In genomic region chr1:52279331-52279730, GRCm38 (mm10) we compare ENCODE assay signal across 19 mouse cellular contexts. TPM values are rescaled to one million over a fixed set of nuclear protein-coding genes. Genes with fewer than 3 reads are reported as not detected.
A peak's percentile ranks its signal among the peaks of the same experiment; 100 is the strongest.
DNase-seq lines count a peak whose midpoint lies in the region; ATAC-seq lines count a peak whose summit lies in the region.
"Had no signal": no experiment of that assay in that cellular context is flagged by ENCODE, and none has a peak within 500 bp of the region (broad histone marks: within the 10 kb centered on the region; RNA-seq: fewer than 3 reads in every experiment).

No protein-coding gene starts in this region.

- H3K27me3 ChIP-seq in kidney, embryonic 15.5 days = no peaks in the 10 kb centered on the region
- H3K27me3 ChIP-seq in kidney, embryonic 14.5 days (ENCODE audit: control insufficient read depth, insufficient read depth, low read length) = no peaks in the 10 kb centered on the region
- H3K27me3 ChIP-seq: forebrain, embryonic 13.5 days; heart, embryonic 13.5 days; hindbrain, embryonic 13.5 days; Patski had no signal

- H3K9me3 ChIP-seq in kidney, embryonic 15.5 days (replicated peaks) = no peaks in the 10 kb centered on the region
- H3K9me3 ChIP-seq in kidney, embryonic 14.5 days (ENCODE audit: control insufficient read depth, low read length) = no peaks in the 10 kb centered on the region
- H3K9me3 ChIP-seq: embryonic facial prominence, embryonic 10.5 days; forebrain, embryonic 13.5 days; heart, embryonic 13.5 days had no signal

- no peak overlapping the region for H3K4me3 ChIP-seq in kidney, embryonic 15.5 days (replicated peaks)
- H3K4me3 ChIP-seq in kidney, embryonic 14.5 days (ENCODE audit: low read length) = no peak overlapping the region
- H3K4me3 ChIP-seq: embryonic facial prominence, embryonic 10.5 days; forebrain, embryonic 13.5 days; heart, embryonic 13.5 days; hindbrain, embryonic 13.5 days had no signal

- no peak overlapping the region for H3K4me2 ChIP-seq in kidney, embryonic 15.5 days
- no peak overlapping the region for H3K4me2 ChIP-seq in kidney, embryonic 14.5 days (replicated peaks; ENCODE audit: low read depth, low read length)
- H3K4me2 ChIP-seq: forebrain, embryonic 13.5 days; heart, embryonic 13.5 days; hindbrain, embryonic 13.5 days had no signal

- no peak overlapping the region for H3K9ac ChIP-seq in kidney, embryonic 15.5 days
- no peak overlapping the region for H3K9ac ChIP-seq in kidney, embryonic 14.5 days (ENCODE audit: low read depth, low read length)
- H3K9ac ChIP-seq: forebrain, embryonic 13.5 days; forebrain, postnatal 0 days; heart, embryonic 13.5 days; hindbrain, embryonic 13.5 days had no signal

- H3K36me3 ChIP-seq in kidney, embryonic 15.5 days = no peaks in the 10 kb centered on the region
- H3K36me3 ChIP-seq in kidney, embryonic 14.5 days (ENCODE audit: control insufficient read depth, insufficient read depth, low read length) = no peaks in the 10 kb centered on the region
- H3K36me3 ChIP-seq: embryonic facial prominence, embryonic 10.5 days; heart, embryonic 13.5 days; hindbrain, embryonic 13.5 days had no signal

- ATAC-seq in kidney, embryonic 15.5 days (replicated peaks; ENCODE audit: low FRiP score) = no peak
- no peak for ATAC-seq in kidney, embryonic 14.5 days (ENCODE audit: low FRiP score, low TSS enrichment)
- no peak for ATAC-seq in granulocyte monocyte progenitor cell, adult 5-6 weeks (replicated peaks; ENCODE audit: poor library complexity, severe bottlenecking)
- ATAC-seq: forebrain, embryonic 13.5 days; forebrain, postnatal 0 days; hindbrain, postnatal 0 days; Patski had no signal

- DNase-seq in retina, postnatal 1 day = peak; percentile 16
- DNase-seq in retina, embryonic 14.5 days (ENCODE audit: low spot score) = no peak
- DNase-seq in R1 (ENCODE audit: low read depth, low spot score) = peak; percentile 33
- no peak for DNase-seq in testis, postnatal 10 days (ENCODE audit: low spot score)
- DNase-seq: adrenal gland, adult 8-10 months; adrenal gland, postnatal 36 days; cerebellum, adult 2 months; cerebellum, postnatal 10 days; forebrain, postnatal 0 days; gastrocnemius, postnatal 14 days had no signal

- H3K4me1 ChIP-seq in kidney, embryonic 15.5 days = 0 out of 2 replicates have a peak, but pooled peaks cover 8% of the 10 kb centered on the region
- H3K4me1 ChIP-seq in kidney, embryonic 14.5 days (ENCODE audit: control insufficient read depth, insufficient read depth, low read length) = peaks cover 4% of the 10 kb centered on the region; the same call in 1 of the 2 replicates
- H3K4me1 ChIP-seq: embryonic facial prominence, embryonic 10.5 days; heart, embryonic 13.5 days had no signal

- peak overlapping the region; percentile 80; the same call in 1 of the 2 replicates for H3K27ac ChIP-seq in kidney, embryonic 15.5 days
- no peak overlapping the region for H3K27ac ChIP-seq in kidney, embryonic 14.5 days (ENCODE audit: low read depth, low read length)
- H3K27ac ChIP-seq: embryonic facial prominence, embryonic 10.5 days; forebrain, embryonic 13.5 days; heart, embryonic 13.5 days; hindbrain, embryonic 13.5 days; hindbrain, postnatal 0 days had no signal

- WGBS in kidney, embryonic 15.5 days = 59% methylated on average over 3 of the region's 3 CpGs
- 61% methylated on average over 3 of the region's 3 CpGs for WGBS in kidney, embryonic 14.5 days

RNA-seq across cellular contexts. Expression of gene Gls, which starts 46.3 kb away (rescaled TPM):
- 23.4 and 28.6 TPM in 2 replicates for polyA plus RNA-seq in kidney, embryonic 15.5 days (2015; fragmentation: Nextera tagmentation; extraction: Ambion mirVana)
- polyA plus RNA-seq in kidney, embryonic 14.5 days (2014; fragmentation: Nextera tagmentation; extraction: Ambion mirVana) = 35.1 and 37.1 TPM in 2 replicates
- 103 and 136 TPM in 2 replicates for total RNA-seq in granulocyte monocyte progenitor cell, adult 5-6 weeks (2014; fragmentation: Nextera tagmentation)
- 192 and 196 TPM in 2 replicates for total RNA-seq in granulocyte monocyte progenitor cell, adult 5-6 weeks (2017)

Comparison
In these comparisons a context has a peak if more than half of its experiments do, and no peak if none do; other contexts are left out.
1. DNase-seq: peak in retina, postnatal 1 day (single experiment) and R1 (single experiment); none in retina, embryonic 14.5 days (single experiment) and testis, postnatal 10 days (single experiment).